Mouse (Mus musculus): Measurements from ENCODE around the gene Tmcc2.

Tmcc2 gene

DNA sequence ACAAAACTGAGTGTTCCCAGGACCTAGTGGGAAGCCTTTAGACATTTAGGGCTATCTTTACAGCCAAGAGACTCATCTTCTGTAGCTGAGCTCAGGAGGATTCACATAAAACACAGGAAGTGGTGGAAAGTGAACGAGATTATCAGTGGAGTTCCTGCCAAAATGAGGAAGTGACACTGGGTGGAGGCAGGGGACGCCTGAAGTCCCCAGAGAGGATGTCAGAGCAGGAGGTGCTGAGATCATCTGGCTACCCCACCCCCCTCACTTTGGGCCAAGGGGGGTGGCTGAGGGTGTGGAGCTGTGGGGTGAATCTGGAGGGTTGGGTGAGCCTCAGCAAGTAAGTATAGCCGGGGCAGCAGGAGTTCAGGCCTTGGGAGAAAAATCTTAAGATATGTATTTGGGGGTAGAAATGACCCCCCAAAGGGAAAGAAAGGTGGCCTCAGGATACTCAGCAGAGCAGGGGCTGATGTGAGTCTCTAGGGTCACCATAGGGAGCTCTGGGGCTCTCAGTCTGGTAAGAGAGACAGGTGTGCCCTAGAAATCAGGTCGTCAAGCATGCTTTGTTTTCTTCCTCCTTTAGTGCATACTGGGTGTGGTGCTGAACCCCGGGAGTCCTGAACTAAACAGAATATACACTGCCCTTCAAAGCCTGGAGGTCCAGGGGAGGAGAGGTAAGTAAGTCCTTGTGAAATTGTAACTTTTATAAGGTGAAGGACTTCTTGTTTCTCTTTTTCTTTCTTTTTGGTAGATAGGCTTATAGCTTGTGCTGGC is 49.2 kb downstream of the Tmcc2 start:
- DNase-seq, result peak; percentile 70

DNA sequence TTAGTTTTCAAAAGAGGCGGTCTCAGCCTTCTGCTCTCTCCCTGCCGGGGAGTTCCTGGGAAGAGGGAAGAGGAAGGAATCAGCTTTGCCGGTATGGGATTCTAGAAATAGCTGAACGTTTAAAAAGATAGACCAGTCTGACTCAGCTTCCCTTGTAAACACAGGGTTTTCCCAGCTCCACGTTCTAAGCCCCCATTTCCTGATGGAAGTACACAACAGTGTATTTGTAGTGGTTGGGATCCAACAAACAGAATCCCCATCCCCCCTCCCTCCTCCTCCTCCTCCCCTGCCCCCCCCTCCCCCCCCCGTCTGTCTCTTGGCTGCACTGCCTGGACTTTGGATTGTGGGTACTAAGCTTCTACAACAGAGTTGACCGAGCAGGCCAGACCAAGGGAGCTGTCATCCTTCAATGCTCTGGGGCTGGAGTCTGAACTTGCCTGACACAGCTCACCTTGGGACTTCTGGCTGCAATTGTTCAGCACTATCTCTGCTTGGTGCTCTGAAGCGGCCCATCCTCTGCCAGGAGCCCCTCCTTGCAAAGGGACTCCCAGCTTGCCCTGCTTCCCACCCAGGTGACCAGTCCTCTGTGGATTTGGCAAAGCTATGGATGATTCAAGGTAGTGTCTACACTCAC is 52.9 kb downstream of the Tmcc2 start:
- peak; percentile 65 for DNase-seq

DNA sequence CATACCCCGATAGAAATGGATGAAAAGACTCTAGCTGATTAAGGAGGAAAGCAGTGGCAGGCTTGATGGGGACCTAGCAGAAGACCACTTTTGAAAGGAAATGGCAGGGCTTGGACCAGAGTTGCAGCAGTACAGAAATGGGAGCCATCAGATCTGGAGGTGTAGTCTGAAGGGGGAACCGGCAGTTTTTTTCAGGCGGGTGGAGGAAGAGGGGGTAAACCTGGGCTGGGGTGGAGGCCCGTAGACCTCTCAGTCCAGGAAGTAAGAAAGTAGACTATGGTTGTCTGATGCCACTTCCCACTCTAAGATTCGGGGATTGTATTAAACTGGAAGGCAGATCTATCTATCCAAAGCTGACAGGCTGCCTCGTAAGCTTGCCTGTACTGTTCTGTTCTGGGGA is 54.2 kb downstream of the Tmcc2 start:
- no peak for DNase-seq

DNA sequence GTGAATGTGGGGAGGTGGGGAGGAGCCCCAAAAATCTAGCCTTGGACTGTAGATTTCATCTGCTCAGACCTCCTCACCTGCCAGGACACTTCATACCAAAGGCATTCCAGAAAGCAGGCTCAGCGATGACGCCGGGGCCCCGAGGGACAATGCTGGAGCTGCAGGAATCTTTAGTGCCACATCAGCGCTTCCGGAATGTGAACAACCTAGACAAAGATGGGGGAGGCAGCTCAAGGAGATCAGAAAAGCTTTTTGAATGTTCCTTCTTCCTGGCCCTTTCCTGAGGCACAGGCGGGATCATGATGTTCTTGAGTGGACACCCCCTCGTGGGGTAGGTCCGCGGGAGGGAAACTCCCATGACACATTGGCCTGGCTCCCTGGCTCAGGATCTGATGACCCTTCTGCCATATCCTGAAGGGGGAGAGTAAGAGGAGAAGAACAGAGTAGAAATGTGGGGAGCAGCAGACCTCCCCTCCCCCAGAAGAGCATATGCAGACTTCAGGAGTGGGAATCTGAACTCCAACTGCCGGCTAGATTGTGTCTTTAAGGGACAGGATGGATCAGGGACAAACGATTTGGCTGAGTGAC is 55.6 kb downstream of the Tmcc2 start:
- DNase-seq, result peak; percentile 79

DNA sequence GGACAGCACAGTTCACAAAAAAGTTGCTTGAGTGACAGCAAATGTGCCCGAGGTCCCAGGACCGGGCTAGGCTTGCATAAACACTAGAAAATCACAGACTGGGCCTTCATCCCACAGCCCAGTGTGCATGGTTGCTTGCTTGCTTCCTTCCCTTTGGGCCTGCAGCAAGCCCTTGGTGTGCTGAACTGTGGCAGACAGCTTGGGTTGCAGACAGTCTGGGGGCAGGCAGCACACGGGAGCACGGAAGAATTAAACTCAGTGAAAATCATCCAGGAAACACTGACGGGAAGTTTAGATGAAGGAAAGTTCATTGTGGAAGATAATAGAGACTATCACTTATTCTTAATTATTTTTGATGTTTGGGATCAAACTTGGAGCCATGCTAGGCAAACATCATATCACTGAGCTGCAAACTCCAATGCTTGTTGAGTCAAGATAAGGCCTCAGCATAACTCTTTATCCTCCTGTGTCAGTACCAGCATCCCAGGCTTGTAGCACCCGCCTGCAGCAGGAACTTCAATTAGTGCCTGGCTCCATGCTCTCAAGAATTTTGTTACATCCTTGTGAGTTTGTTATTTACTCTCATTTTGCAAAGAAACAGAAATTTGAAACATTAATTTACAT is 56.8 kb downstream of the Tmcc2 start:
- peak; percentile 12 for DNase-seq

DNA sequence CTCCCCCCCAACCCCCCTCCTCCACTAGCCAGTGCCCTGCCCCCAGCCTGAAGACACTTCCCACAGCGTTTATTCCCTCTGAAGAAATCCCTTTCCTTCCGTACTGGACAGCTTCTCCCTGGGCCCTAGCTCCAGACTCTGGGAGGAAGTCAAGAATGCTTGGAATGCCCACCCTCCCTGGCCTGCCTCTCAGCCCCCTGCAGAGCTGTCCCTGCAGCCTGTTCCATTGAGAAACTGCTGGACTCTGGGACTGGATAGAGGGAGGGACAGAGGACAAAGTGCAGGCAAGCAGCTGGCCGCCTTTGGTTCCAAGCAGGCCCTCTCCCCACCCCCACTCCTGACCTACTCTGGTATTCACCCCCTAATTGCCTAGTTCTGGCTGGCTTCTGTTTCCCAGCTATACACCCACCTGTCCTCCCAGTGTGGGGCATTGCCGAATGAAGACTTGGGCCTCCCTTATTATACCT is 57.4 kb downstream of the Tmcc2 start:
- DNase-seq, result peak; percentile 93

DNA sequence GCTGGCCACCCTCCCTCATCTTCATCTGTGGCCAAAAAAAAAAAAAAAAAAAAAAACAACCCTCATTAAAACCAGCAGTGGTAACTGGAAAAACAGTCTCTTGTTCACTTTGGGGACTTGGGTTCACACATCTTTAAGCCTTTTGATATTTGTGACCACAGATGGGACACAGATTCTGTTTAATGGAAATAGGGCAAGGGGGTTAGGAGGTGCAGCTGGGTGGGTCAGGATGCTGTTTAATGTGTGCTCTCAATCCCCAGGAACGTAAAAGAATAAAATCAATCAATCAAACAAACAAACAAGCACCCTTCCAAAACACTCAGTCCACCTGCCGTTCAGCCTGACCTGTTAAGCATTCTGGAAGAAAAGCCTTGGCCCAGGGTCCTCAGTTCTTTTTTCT is 57.9 kb downstream of the Tmcc2 start:
- DNase-seq, result peak; percentile 31

DNA sequence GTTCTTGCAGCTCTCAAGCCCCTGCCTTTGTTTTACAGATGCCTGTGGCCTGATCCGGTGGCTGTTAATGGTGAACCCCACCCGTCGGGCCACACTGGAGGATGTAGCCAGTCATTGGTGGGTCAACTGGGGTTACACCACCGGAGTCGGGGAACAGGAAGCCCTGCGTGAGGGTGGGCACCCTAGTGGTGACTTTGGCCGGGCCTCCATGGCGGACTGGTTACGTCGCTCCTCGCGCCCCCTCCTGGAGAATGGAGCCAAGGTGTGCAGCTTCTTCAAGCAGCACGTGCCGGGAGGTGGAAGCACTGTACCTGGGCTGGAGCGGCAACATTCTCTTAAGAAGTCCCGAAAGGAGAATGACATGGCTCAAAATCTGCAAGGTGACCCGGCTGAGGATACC is 59.8 kb downstream of the Tmcc2 start:
- no peak for DNase-seq

DNA sequence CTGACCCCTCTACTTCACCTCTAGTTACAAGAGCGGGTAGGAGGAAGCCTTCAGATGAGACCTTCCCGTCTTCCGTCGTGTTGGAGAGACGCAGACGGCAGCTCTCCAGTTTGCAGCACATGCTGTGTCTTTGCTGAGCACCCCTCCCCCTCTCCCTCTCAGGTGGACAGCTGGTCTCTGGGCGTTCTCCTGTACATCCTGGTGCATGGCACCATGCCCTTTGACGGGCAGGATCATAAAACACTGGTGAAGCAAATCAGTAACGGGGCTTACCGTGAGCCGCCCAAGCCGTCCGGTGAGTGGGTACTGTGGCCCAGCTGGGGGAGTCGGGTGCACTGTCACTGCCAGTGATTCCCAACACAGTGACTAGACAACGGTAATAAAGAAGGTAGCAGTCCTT is 60.7 kb downstream of the Tmcc2 start:
- DNase-seq, result no peak

DNA sequence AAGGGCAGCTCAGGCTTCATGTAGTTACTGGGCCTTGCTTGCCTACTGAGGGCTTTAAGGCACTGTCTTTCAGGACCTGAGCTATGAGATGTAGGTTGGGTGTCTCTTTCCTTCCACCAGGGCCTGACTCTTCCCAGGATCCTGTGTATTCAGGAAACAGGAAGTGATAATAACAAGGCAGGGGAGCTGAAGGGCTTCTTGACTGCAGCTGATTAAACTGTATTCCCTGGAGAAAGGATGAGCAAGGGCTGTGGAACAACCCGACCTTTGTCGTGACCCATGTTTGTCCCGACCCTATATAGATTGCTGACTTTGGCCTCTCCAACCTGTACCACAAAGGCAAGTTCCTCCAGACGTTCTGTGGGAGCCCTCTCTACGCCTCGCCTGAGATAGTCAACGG is 61.4 kb downstream of the Tmcc2 start:
- DNase-seq, result no peak

DNA sequence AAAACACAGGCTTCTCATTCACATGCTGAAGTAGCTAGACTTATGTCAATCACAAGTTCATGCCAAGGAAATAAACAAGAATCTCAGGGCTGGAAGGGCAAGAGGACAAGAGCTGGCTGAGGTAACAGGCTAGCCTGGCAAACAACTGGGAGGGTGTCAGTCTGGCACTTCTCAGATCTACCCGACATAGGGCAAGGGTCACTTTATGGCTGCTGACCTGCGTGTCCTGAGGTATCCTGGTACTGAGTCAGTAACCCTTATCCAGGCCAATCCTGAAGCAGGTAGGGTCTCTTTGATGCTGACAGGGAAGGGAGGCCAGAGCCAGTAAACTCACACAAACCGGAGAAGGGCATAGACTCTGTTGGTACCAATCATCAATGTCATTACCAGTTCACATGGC is 62.5 kb downstream of the Tmcc2 start:
- no peak for DNase-seq

DNA sequence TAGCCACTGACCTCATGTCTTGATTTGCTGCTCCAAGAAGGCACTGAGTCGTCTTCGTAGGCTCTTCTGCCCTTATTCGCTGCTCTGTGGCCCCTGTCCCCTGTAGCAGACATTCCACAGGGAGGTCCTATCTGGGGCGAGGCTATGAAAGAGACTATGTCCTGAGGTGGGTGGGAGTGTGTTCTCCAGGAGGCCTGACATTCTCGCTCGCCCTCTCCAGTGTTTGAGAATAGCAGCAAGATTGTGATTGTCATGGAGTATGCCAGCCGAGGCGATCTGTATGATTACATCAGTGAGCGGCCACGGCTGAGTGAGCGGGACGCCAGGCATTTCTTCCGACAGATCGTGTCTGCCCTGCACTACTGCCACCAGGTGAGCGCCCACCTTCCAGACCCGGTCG is 63.6 kb downstream of the Tmcc2 start:
- DNase-seq, result no peak

DNA sequence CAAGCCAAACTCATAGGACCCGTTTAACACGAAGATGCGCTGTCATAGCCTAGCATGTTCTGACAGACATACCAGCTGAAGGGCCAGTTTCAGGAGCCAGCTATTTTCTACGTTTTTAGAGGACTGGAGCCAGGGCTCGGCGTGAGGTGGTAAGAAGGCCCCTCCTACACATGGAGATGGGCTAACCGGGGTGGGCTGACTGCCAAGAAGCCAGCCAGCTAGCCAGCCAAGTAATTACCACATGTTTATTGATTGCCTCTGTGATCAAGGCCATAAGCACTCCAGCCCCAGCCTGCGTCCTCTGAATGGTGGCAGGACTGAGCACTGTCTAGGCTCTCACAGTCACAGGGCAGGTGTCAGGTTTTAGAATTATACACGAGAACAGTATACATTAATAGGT is 64.3 kb downstream of the Tmcc2 start:
- peak; percentile 62 for DNase-seq

DNA sequence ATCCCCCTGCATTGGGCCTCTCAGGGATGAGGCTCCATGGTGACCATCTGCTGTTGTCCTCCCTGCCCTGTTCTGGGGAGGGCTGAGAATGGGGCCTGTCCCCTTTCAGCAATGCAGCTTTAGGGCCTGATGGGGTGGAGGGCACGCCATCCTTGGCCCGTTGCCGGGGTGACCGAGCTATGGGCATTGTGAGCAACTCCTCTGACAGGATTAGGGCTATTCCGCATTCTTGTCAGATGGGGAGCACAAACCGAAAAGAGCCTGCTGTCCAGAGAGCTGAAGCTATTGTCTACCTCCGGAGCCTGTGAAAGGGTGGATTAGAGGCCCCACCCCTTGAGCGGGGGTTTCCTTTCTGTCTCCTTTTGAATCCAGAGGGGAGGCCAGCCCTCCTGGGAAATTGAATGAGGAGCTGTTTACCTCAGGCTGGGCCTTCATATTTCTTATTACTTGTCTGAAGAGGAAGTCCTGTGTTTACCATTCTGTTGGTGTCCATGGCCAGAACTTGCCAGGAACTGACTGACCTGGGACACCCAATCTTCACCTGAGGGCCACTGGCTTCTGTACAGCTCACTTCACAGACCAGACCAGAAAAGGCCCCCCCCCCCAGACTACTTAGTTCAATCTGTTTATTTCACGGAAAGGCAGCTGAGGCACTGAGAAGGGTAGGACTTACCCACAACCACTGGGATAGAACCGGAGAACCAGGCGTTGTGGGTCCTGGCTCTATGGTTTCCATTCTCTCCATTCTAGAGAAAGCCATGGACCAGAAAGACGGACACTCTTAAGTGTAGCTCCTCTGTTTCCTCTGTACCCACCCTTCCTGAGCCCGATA is 68.2 kb downstream of the Tmcc2 start:
- DNase-seq, result peak; percentile 63

DNA sequence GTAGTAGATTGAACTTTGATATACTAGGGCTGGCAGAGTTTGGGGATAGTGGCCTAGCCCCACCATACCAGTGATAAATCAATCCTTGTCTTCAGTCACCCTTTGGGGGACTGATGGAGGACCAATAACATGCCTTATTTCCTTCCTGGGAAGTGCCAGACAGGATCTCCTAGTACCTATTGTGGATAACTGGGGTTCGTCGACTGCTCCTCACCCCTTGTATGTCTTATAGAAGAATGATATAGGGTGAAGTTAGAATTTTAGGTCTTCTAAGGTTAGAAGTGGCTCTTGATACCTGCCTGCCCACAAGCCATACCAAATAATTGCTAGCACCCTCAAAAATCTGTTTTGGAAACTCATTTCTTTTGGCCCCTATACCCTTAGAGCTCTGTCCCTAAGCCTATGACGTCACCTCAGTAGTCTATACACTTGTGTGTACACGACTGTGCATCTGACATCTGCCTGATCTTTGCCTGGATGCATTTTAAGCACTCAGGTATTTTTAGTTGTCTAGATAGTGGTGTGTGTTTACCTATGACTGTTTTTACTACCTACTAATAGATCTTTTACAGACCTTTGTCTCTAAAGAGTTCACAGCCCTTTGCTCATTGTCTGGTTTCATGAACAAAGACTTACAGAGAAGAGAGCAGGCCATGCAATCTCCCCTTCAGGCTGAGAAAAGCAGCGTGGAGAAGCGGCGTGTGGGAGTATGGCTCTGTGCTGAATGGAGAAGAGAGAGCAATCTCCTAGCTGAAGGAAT is 69.1 kb downstream of the Tmcc2 start:
- DNase-seq, result no peak

DNA sequence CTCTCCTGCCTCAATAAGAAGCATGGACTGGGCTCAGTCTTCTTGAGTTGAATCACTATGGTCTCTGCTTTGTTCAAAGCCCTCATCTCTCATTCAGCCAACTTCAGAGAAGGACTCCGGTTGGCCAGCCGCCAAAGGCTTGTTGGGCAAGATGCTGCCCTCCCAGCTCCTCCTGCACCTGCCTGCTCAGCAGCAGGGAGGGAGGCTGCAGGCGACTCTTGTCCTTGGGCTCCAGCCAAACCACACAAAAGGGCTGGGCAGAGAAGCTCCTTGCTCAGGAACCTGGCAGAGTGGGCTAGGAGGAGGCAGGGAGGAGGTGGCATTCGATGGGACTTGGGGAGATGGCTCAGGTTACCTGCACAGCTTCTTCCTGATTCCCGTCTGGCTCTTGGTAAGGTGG is 71.8 kb downstream of the Tmcc2 start:
- DNase-seq, result peak; percentile 93

DNA sequence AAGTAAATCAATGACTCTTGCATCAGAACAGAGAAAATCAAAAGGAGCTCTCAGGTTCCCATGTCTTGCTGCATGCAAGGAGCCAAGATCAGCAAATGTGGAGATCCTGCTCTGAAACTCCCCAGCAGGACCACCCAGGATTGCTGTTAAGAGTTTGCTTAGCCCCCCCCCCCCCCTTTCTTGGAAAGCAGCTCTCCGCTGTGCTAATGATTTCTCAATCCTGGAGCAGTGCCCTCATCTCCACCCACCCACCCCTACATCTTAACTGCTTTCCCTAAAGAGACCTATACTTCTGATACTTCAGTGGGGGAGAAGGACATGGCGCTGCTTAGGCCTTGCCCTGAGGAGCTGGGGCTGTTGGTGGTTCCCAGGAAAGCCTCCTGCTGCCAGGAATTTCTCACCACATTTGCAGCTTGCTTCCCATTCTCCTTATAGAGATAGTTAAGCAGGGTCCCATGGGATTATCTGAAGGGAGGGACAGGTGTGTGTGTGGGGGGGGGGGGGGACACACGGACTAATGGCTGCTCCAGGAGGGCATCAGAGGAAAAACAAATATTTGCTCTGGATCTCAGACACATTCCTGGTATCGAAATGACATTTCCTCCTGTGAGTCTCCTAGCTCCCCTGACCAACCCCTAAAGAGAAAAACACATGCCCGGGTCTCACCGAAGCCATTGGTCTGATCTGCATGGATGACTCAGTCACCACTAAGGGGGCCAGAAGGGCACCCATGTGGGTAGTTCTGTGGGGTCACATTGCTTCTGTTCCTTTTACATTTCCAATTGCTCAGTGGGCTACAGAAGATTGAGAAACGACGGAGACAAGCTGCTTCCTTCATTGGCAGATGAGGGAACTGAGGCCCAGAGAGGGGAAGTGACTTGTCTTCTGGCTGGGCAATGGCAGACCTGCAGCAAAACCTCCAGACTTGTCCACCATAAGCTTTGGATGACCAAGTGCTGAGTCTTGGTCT is 72.9 kb downstream of the Tmcc2 start:
- no peak for DNase-seq

DNA sequence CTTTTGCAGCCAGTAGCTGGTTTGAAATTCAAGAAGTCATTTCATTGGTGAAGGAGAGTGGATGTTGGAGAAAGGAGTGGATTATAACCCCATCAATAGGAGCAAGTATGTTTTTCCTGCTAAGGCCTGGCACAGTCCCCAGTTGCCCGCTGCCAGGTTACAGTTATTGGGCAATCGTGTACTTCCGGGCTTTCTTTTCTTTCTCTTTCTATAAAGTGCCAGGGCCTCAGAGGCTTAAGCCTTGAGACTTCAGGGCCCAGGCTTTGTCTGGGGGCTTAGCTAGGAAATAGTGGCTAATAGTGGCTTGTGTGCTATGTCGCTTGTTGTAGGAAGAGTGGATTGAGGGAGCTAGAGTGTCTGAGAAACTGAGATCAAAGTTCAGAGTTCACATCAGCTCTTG is 73.7 kb downstream of the Tmcc2 start:
- no peak for DNase-seq

DNA sequence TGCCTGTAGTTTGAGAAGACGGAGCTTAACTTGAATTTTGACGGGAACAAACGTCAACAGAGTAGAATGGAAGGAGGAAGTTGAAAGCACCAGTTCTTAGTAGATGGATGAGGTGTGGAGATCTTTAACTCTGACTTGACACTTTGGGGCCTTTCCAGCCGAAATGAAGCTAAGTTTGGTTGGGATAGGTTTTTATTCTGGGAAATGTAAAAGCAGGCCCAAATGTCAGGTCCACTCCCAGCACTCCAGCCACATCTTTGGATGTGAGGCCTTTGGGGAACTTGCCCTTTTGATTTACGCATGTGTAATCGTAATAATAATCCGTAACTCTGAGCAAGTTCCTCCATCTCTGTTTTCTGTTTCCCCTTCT is 74.5 kb downstream of the Tmcc2 start:
- DNase-seq, result no peak

DNA sequence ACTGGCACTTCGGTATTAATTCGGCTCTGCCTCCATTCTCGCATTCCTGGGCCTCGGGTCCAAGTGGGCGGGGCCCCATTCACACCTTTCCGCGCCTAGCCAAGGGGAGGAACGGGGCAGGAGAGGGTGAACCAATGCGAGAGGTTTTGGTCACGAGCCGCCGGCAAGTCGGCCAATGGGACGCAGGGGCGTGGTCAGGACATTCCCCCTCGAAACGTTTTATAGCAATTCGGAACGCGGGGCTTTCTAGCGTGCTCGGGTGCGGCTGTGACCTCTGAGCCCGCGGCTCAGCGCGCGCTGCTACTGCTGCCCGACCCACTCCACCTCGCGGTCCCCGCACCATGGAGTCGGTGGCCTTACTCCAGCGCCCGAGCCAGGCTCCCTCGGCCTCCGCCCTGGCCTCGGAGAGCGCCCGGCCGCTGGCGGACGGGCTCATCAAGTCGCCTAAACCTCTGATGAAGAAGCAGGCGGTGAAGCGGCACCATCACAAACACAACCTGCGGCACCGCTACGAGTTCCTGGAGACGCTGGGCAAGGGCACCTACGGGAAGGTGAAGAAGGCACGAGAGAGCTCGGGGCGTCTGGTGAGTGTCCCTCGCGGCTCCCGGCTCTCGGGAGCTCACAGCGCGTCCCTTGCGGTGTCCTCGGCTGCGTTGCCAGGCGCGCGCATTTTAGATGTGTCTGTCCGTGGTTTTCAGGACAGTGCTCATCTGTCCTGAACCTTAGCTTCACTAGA is 75.0 kb downstream of the Tmcc2 start, which contains the start of gene Nuak2:
Nuak2 (plus strand) TSS at position 238 of the 736 bp plus-strand sequence.
- DNase-seq, result peak; percentile 95

Measured in kidney, postnatal 10 days (tissue).